Mouse (Mus musculus) lung, adult 2 months (tissue): ENCODE measurements around the gene Opcml.

Experiments used
- CTCF ChIP-seq: fragments of 200-500 bp; IDR thresholded peaks from 2 replicates; pipeline ENCODE4 v1.5.1; 2011; ENCODE audit warnings: mild to moderate bottlenecking, low read length, control low read depth; ENCODE audit not compliant: insufficient read depth
- POLR2A ChIP-seq: fragments of 200-500 bp; IDR thresholded peaks from 2 replicates; pipeline ENCODE4 v1.6.1; 2011; ENCODE audit warnings: low read depth, mild to moderate bottlenecking, control low read depth, low read length, borderline replicate concordance; ENCODE audit errors: extremely low read depth

GRCm38 (mm10) chr9:28569776-28570175 lies 779.2 kb downstream of the Opcml start:
- TF ChIP-seq POLR2A: no peak
- no peak for TF ChIP-seq CTCF
